Comparison of ENCODE assay signal across 30 mouse cellular contexts in the genomic region with DNA sequence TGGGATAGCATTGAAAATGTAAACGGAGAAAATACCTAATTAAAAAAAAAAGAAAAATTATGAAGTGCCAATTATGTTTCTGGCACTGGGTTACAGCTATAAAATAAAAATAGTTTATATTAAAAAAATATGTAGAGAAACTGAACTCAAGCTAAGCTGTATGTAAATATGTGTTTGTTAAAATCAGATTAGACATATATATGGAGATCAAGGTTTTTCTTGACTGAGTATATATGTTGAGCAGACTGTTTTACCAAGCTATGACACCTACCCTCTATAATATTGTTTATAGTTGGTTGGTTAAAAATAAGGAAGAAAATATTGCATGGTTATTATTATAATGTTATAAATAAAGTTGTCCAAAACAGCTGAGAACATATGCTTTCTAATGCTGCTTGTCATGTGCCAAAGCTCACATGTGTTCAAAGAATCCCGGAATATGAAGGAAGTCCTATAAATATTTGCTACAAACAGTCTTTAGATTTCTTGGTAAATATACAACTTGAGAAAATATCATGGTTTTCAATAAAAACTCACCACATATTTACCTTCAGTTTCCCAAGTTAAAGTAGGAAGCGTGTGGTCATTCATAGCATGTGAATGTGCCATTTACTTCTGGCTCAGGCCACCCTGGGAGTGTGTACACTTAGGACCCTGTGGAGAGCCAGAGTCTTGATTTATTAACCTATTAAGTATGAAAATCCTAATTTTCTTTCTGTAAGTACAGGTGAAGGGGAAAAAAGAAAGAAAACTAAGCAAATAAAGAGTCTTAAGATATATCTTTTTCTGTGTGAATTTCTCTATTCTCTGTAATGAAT.
"Had no signal": no experiment of that assay in that cellular context is flagged by ENCODE, and none has a peak within 500 bp of the region (broad histone marks: within the 10 kb centered on the region; RNA-seq: fewer than 3 reads in every experiment).

No protein-coding gene starts in this region.

- ATAC-seq: liver, embryonic 12.5 days; liver, postnatal 0 days; lung, postnatal 0 days; midbrain, embryonic 13.5 days; midbrain, embryonic 15.5 days; midbrain, embryonic 16.5 days had no signal

- H3K36me3 ChIP-seq: limb, embryonic 12.5 days; liver, embryonic 12.5 days; liver, embryonic 13.5 days; liver, embryonic 15.5 days; lung, embryonic 15.5 days; midbrain, embryonic 10.5 days; midbrain, embryonic 12.5 days; midbrain, embryonic 13.5 days; midbrain, embryonic 15.5 days; neural tube, embryonic 12.5 days had no signal

- H3K4me2 ChIP-seq: limb, embryonic 12.5 days; liver, embryonic 11.5 days; liver, embryonic 12.5 days; liver, embryonic 13.5 days; liver, embryonic 15.5 days; lung, embryonic 14.5 days; lung, embryonic 15.5 days; midbrain, embryonic 11.5 days; midbrain, embryonic 12.5 days; midbrain, embryonic 13.5 days; midbrain, embryonic 15.5 days; neural tube, embryonic 12.5 days had no signal

- H3K9ac ChIP-seq: limb, embryonic 12.5 days; liver, embryonic 12.5 days; liver, embryonic 13.5 days; liver, embryonic 14.5 days; liver, embryonic 15.5 days; liver, postnatal 0 days; lung, embryonic 14.5 days; lung, embryonic 15.5 days; midbrain, embryonic 12.5 days; midbrain, embryonic 13.5 days; midbrain, embryonic 15.5 days; neural tube, embryonic 12.5 days had no signal

- H3K27ac ChIP-seq: left cerebral cortex, adult 2 months; limb, embryonic 12.5 days; liver, embryonic 12.5 days; liver, embryonic 13.5 days; liver, embryonic 14.5 days; liver, embryonic 15.5 days; lung, embryonic 15.5 days; macrophage; midbrain, embryonic 10.5 days; midbrain, embryonic 12.5 days; midbrain, embryonic 13.5 days; midbrain, embryonic 15.5 days; neural tube, embryonic 12.5 days had no signal

- H3K27me3 ChIP-seq: limb, embryonic 12.5 days; liver, embryonic 12.5 days; liver, embryonic 13.5 days; liver, embryonic 15.5 days; lung, embryonic 15.5 days; megakaryocyte, embryonic 14.5 days; midbrain, embryonic 12.5 days; midbrain, embryonic 13.5 days; midbrain, embryonic 15.5 days; neural tube, embryonic 12.5 days had no signal

- H3K4me1 ChIP-seq: limb, embryonic 12.5 days; liver, embryonic 12.5 days; liver, embryonic 13.5 days; liver, embryonic 15.5 days; lung, embryonic 15.5 days; megakaryocyte, embryonic 14.5 days; midbrain, embryonic 10.5 days; midbrain, embryonic 12.5 days; midbrain, embryonic 13.5 days; midbrain, embryonic 15.5 days; neural tube, embryonic 12.5 days had no signal

- DNase-seq: left cerebral cortex, postnatal 4 days; liver; liver, embryonic 13.5 days; liver, postnatal 0 days; lung, adult 18-20 months; lung, adult 2 months; lung, embryonic 14.5 days; lung, postnatal 10 days; lung, postnatal 14 days; lung, postnatal 36 days; lung, postnatal 4 days; midbrain, embryonic 14.5 days had no signal

- H3K9me3 ChIP-seq: limb, embryonic 12.5 days; liver, embryonic 12.5 days; liver, embryonic 13.5 days; liver, embryonic 15.5 days; lung, embryonic 15.5 days; megakaryocyte, embryonic 14.5 days; midbrain, embryonic 10.5 days; midbrain, embryonic 12.5 days; midbrain, embryonic 13.5 days; midbrain, embryonic 15.5 days; neural tube, embryonic 12.5 days had no signal

- H3K4me3 ChIP-seq: left cerebral cortex, adult 2 months; limb, embryonic 12.5 days; liver, embryonic 12.5 days; liver, embryonic 13.5 days; liver, embryonic 15.5 days; lung, embryonic 15.5 days; megakaryocyte, embryonic 14.5 days; midbrain, embryonic 10.5 days; midbrain, embryonic 12.5 days; midbrain, embryonic 13.5 days; midbrain, embryonic 15.5 days; myocyte; neural tube, embryonic 12.5 days had no signal
